Mouse (Mus musculus) brain, embryonic 14.5 days (tissue): ENCODE measurements at regions not wholly inside any gene's neighbourhood (a gene's known extent, or its start where the extent isn't known, plus 50 kb on each side); places are given as distances from the start of the nearest gene placed in this dataset.
A peak's percentile ranks its signal among the peaks of the same experiment; 100 is the strongest.

Experiments
- DNase-seq: peaks from one replicate; pipeline ENCODE4 v3.0.0-alpha.2; 2011; ENCODE audit warnings: low read depth
- CTCF ChIP-seq: fragments of 200-500 bp; IDR thresholded peaks from 2 replicates; pipeline ENCODE4 v1.5.1; 2012; ENCODE audit warnings: inconsistent platforms, mild to moderate bottlenecking, moderate library complexity, borderline replicate concordance; ENCODE audit not compliant: insufficient read depth, insufficient read length; ENCODE audit errors: extremely low read depth
- POLR2A ChIP-seq: fragments of 200-500 bp; IDR thresholded peaks from 2 replicates; pipeline ENCODE4 v1.6.1; 2012; ENCODE audit warnings: mild to moderate bottlenecking, inconsistent platforms, borderline replicate concordance; ENCODE audit not compliant: poor library complexity, insufficient read depth, insufficient read length, severe bottlenecking; ENCODE audit errors: extremely low read depth

DNA sequence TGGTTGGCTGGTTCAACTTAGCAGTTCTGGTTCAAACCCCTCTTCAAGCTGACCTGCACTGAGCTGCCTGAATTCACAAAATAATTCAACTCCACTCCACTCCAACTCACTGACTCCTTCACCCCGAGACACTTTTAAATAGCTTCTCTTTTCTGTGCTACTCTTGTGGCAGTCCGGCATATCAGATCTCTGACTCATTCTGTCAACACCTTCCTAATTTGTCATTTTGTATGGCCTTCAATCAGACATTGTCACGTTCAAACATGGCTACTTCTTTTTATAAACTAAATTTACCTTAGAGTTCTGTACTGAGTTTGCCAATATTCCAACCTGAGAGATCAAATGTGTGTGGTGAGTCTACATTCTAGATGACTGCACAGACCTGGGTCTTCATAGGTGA is 579.1 kb downstream of the Slitrk1 start:
- DNase-seq, result no peak

DNA sequence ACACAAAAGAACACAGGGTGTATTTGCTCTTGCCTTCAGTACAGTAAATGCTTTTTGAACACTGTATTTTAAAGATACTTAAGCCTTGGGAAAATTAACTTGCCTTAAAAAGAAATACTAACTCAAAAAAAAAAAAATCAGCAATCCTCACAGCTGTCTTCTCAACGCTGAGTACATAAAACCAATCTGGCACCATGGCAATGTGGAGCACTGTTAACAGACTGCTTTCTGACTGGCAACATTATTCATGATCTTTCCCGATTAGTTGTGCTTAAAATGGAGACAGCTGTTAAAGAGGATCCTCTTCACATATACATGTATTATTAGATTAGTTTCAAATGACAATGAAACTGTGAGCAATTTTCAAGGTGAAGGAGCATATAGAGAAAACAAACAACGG is 587.5 kb downstream of the Slitrk1 start:
- DNase-seq, result peak; percentile 70
- no peak for TF ChIP-seq POLR2A
- no peak for TF ChIP-seq CTCF

More for the DNA sequence above, 579.1 kb downstream of the Slitrk1 start:
- TF ChIP-seq CTCF (no peak), POLR2A (no peak)

DNA sequence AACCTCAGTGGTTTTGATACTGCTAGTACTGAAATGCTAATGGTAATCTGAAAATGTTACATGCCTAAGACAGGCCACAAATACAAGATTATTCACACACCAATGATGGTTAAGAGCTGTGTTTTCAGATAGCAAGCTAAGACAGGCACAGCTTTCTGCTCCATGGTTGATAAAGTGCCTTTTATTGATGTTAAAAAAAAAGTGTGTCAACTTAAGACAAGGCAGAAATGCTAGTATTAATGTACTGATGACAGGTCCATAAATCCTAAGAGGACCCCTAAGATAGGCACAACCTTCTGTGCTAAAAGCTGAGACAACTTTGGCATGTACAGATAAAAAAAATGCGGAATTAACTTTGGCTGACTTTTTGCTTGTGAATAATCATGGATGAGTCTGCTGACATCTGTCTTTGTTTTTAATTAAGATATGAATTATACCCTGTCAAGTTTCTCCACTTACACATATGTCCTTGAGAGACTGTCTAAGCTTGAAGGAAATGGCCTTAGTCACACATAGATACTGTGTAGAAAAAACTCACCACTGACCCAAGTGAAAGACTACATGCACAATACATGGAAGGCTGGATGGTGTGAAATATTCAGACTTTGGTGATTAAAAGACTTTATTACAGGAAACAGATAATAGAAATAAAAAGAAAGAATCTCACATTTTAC is 590.5 kb downstream of the Slitrk1 start:
- DNase-seq, result peak; percentile 27
- TF ChIP-seq CTCF (no peak), POLR2A (no peak)

DNA sequence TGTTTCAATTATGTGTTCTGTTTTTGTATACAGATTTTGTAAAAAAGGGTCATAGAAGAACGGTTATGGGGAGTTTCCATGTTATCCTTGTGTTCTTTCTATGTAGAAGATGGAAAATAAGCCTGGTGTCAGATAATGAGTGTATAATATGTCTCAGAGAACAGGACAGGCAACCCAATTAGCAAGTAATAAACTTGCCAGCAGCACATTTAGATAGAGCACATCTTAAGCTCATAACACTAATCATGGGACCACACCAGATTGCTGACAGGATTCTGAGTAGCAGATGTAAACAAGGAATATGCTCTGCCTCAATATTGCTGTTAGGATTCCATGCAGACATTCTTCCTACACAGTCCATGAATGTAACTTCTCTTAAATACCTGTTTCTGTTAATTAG is 606.3 kb downstream of the Slitrk1 start:
- DNase-seq, result peak; percentile 79
- TF ChIP-seq CTCF (no peak), POLR2A (no peak)

DNA sequence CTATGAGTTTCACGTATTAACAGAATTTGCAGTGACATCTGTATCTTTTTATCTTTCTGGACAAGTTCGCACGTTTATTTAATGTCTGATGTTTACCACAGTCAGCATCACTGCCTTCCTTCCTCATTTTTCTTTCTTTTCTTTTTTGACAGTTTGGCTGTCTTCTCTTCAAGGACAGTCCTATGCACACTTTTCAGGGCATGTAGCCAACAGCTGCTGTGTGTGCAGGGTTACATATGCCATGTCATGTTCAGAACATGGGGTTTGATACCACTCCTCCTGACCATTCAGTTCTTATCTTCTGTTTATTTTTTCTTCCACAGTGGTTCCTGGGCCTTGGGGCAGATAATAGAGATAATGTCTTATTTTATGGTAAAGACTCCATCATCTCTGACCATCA is 634.3 kb downstream of the Slitrk1 start:
- no peak for DNase-seq
- TF ChIP-seq POLR2A (no peak), CTCF (no peak)

DNA sequence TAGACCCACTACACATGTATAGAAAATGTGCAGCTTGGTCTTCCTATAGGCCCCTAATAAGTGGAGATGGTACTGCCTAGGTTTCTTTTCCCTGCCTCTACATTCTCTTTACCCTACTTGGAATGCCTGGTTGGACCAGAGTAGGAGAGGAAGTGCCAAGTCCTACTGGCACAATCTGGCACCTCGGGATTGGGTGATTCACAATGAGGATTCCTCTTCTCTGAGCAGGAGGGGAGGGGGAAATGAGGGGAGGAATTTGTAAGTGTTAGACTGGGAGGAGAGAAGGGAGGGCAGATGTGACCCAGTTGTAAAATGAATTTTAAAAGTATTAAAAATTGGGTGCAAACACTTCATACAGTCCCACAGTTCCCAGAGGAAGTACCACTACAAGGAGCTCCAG is 652.9 kb downstream of the Slitrk1 start:
- TF ChIP-seq CTCF (no peak), POLR2A (no peak)

DNA sequence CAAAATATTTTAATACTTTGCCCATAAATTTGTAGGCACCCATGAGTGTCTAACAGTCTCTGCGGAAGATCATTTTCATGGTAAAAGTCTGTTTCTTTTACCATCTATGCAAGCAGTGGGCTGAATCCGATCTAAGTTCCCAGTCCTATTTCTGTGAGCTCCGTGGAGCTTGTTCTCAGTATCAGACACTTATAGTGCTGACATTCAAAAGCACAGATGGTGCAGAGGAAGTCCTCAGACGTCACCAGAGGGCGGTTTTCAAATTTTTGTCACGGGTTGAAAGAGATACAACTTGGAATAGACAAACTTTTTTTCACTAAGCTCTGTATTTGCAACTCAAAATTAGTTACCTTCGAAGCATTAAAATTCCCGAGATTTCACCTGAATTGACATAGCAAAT is 666.6 kb downstream of the Slitrk1 start:
- TF ChIP-seq POLR2A, result no peak
- TF ChIP-seq CTCF, result no peak
- peak; percentile 8 for DNase-seq

More for the DNA sequence above, 652.9 kb downstream of the Slitrk1 start:
- no peak for DNase-seq

DNA sequence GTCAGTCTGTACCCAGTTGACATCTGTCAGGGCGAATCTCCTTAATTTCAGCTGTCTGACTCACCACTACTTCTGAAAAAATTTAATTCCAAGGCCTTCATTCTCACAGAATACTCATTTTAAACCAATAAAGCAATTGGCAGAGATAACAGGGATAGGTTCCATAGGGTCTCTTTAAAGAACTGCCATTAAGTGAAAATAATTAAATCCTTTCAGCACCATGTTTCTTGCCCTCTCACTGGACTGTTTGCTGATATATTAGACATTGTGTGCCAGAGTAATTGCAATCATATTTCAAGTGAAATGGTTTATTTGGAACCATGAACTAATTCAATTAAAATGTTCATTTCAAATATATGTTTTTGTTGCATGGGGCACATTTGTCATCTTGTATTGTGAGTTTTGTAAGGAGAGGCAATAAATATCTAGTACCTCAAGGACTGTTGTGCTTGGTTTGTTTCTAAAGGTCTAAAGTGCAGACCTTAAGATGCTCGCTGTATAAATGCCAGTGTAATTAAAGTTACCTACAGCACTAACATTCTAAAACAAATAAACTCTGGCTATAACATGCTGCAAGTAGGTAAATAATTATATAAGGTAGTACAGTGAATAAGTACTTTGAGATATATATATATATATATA is 688.4 kb downstream of the Slitrk1 start:
- DNase-seq, result no peak
- no peak for TF ChIP-seq CTCF
- no peak for TF ChIP-seq POLR2A

DNA sequence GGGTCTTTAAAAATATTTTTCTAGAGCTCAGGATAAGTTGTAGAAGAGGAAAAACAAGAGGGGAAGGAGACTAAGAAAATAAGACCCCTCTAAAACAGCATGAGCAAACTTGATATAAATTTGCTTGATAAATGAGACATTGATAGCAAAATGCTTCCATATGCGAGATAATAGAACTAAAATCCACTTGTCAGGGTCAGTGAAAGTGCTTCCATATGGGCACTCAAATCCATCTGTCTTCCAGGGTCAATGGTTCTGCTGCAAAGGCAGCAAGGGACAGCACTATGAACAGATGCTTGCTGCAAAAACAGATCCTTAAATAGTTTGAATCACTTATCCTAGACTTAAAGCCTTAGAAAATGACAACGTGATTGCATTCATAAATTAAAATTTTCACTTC is 704.7 kb downstream of the Slitrk1 start:
- DNase-seq, result peak; percentile 9
- TF ChIP-seq CTCF, result no peak
- TF ChIP-seq POLR2A, result no peak

DNA sequence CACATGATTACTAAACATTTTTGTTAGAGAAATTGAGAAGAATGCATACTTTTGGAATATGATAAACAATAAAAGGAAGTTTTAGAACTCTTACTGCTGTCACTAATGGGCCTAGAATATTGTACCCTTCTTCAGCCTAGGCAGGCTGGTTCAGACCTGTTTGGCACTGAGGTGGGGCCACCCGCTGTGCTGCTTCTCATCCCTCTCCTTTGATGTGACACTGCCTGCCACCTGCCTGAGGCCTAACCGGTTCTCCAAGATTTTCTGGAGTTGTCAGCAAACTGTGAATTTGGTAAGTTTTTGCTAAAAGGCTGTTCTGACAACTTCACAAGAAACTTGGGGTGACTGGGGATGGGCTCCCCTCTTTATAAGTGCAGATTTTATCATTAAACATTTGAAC is 714.8 kb downstream of the Slitrk1 start:
- no peak for TF ChIP-seq CTCF
- no peak for TF ChIP-seq POLR2A

DNA sequence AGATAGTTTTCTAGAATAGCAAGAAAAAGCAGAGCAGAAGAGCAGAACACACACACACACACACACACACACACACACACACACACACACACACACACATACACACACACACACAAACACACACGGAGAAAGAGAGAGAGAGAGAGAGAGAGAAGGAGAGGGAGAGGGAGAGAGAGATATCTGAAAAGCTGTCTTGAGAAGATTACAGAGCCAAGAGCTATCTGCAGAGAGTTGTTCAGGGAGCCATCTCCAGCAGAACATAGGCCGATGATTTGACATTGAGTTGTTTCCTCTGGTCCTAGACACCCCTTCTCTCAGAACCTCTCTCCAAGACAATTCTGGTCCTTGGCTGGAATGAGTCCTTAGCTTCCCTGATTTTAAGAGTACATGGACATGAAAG is 733.0 kb downstream of the Slitrk1 start:
- TF ChIP-seq CTCF (no peak), POLR2A (no peak)

More for the DNA sequence above, 714.8 kb downstream of the Slitrk1 start:
- DNase-seq, result no peak

DNA sequence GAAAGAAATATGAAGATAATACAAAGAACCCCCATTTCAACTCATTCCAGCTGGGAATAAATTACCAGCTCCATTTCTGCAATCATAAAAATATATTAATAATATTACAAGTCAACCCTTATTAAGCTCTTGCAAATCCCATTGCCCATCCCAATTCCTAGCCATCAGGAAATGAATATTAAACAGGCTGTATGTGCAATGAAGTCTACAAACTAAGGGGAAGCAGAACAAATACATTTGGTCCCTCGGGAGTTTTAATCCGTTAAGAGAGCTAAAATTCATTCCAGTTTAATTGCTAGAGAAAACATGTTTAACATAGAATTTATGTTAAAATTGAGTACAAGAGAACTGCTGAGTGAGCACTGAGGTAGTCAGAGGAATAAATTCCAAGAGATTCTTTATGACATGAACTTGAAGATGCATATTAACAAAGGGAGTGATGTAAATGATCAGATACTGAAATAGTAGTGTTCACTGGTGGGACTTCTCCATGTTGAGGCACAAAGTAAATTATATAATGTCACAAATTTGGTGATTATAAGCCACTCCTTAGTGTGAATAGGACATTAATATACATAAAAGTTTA is 738.6 kb downstream of the Slitrk1 start:
- peak; percentile 74 for DNase-seq
- TF ChIP-seq POLR2A, result no peak
- TF ChIP-seq CTCF, result no peak

More for the DNA sequence above, 733.0 kb downstream of the Slitrk1 start:
- no peak for DNase-seq

DNA sequence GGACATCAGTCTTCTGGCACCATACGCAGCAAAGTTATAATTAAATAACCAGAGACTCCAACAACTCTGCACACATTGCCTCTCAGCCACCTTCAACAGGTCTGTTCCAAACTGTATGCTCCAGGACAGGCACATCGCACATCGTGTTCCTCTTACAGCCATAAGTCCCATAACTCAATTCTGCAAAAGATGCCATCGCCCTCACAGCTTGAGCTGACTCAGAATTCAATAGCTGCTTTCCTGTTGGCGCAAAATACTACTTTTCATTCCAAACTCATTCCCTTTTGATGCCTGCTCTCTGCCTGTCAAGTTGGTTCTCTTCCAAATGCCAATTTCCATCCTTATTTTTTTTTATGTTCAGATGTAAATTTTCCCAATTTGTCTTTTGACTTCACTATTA is 761.0 kb downstream of the Slitrk1 start:
- DNase-seq, result peak; percentile 76
- no peak for TF ChIP-seq CTCF
- no peak for TF ChIP-seq POLR2A
